Mouse (Mus musculus): ENCODE measurements around the gene Drd4.

DNA sequence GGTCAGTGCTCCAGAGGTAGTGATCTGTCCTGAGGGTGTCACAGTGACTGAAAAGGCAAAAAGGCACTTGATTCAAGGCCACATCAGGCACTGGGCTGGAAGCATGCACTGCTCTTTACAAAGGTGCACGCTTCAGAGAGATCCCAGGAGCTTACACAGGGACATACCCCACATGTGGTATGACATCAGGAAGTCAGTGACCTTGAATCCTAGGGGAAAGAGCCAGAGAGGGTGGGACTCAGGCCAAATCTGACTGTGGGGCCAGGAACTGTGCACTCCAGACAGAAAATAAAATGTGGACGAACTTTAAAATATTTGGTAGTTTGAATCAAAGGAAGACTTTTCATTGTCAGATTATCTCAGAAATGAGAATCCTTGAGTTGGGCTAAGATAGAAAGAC, 22.6 kb downstream of the Drd4 start:
- no peak for TF ChIP-seq CTCF (IDR thresholded peaks at IDR 0.05; ENCODE audit: insufficient read depth, low read depth, low read length)
- no peak for TF ChIP-seq POLR2A (IDR thresholded peaks at IDR 0.05; ENCODE audit: insufficient read depth, low read depth, low read length)
